Mouse (Mus musculus): ENCODE results near the gene Sh3glb2. TPM values are rescaled to one million over a fixed set of nuclear protein-coding genes. Genes with fewer than 3 reads are reported as not detected.

Gene Sh3glb2
- polyA plus RNA-seq, 1 experiment, result 108 TPM

DNA sequence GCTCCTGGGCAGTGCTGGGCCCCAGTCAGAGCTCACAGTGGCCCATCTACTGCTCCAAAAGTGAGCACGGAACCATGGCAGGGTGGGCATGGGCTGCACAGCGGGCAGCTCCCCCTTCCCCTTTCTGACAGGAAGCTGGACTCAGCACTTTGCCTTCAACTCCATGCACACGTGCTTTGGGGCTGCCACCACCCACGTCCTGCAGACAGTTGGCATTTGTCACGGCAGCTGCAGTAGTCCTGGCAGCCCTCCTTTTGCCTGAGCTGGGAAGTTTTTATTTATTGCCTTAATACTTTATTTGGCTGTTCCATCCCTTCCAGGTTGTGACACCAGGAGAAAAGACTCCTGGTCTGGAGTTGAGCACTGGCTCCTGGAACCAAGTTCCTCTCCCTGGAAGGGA is 25.7 kb upstream of the Sh3glb2 start:
- 70% methylated on average over 5 of the region's 5 CpGs for WGBS
- no peak for DNase-seq (ENCODE audit: low read depth, low spot score)

DNA sequence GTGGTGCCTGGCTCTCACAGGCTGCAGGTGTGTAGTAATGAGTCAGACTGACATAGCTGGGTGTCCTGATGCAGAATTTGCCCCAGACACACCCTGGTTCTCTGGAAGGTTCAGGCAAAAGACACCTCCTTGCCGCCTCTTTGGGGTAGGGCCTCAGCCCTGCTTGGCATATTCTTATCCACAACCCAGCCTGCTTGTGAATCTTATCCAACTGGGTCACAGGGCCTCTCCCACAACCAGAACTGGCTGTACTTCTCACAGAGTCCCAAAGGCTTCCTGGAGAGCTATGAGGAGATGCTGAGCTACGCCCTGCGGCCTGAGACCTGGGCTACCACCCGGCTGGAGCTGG is 22.2 kb upstream of the Sh3glb2 start:
- WGBS, result 39% methylated on average over 4 of the region's 4 CpGs

DNA sequence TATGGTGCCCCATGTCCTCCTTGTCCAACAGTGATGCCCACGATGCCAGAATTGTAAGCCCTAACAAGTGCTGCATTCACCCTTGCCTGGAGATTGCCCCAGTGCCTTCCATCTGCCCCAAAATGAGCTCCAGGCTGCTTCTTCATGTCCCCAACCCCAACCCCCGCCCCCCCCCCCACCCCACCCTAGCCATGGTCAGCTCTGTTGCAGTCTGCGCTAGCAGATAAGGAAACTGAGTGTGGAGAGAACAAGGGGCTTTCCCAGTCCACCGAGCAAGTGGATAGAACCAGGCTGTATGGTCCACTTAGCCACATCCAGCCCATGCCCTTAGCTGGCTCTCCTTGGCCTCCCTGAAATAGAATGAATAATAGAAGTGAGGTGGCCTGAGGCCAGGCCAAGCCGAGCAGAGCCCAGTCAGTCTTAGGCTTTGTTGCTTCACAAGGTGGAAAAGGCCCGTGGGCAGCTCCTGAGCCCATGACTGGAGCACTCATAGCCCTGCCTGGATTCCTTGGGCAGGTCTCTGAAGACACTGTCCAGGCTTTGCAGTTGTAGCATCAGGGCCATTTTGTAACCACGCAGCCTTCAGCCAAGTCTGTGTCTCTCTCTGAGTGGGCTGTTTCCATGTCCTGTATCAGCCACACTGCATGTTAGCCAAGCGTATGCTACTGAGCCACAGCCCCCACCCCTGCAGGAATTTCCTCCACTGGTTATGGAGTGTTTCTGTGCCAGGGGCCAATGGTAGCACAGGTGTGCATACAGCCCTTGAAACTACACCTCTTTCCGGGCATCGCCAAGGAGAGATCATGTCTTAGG is 21.6 kb upstream of the Sh3glb2 start:
- no peak for DNase-seq (ENCODE audit: low read depth, low spot score)
- 68% methylated on average over 10 of the region's 10 CpGs for WGBS

More for the DNA sequence above, 22.2 kb upstream of the Sh3glb2 start:
- DNase-seq (ENCODE audit: low read depth, low spot score), result no peak

GRCm38 (mm10) chr2:30379307-30379706 is 20.2 kb upstream of the Sh3glb2 start:
- DNase-seq (ENCODE audit: low read depth, low spot score), result no peak
- whole genome bisulfite sequencing, result 80% methylated on average over 7 of the region's 7 CpGs

DNA sequence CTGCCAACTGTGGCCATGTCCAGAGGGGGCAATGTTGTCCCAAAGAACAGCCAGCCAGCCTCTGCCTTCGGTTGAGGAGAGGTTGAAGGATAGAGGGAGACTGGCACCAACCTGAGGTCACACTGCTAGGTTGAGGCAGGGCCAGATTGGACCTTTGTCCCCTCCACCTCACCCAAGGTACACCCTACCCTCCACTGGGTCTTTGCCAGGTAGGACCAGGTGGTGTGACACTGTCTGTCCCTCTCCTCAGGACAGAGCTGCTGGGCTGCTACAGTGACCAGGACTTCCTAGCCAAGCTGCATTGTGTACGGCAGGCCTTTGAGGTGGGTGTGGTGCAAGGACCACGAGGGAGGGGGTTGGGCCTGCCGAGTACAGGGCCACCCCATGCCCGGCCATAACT is 18.6 kb upstream of the Sh3glb2 start:
- no peak for DNase-seq (ENCODE audit: low read depth, low spot score)
- WGBS, result 63% methylated on average over 5 of the region's 5 CpGs

GRCm38 (mm10) chr2:30375893-30376292 is 16.8 kb upstream of the Sh3glb2 start:
- DNase-seq (ENCODE audit: low read depth, low spot score), result no peak
- WGBS, result 93% methylated on average over 10 of the region's 10 CpGs

- 95% methylated on average over 5 of the region's 5 CpGs for WGBS
- no peak for DNase-seq (ENCODE audit: low read depth, low spot score)
Observed at GRCm38 (mm10) chr2:30372726-30373125, 13.6 kb upstream of the Sh3glb2 start.

DNA sequence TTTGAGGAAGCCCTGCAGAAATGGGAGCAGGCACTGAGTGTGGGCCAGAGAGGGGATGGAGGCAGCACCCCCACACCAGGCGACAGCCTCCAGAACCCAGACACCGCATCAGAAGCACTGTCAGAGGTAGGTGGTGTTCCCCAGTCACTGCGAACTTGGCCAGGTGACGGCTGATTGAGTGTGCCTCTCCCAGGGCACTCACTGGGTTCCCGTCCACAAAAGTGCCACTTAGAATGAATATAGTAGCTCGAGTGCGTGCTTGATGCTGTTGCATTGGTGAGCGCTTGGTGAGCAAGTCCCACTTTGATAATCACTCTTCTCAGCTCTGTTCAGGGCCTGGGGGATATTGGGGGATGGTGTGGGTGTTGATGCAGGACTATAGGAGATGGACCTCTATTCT is 12.4 kb upstream of the Sh3glb2 start:
- WGBS, result 97% methylated on average over 8 of the region's 8 CpGs
- DNase-seq (ENCODE audit: low read depth, low spot score), result no peak

DNA sequence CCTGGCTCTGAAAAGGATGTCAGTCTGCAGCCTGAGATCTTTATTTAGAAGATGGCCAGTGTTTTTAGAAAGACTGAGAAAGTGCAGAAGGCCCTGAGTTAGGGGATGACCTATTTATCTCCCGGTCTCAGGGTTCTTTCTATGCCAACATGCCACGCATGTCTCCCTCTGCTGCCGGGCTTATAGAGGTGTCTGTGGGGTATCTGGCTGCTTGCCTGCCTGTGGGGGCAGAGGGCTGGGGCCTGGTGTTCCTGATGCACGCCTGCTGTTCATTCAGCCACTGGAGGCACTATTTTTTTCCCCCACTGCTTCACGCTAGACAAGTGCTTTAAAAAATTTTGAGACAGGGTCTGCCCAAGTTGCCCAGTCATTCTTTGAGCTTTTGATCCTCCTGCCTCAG is 7.1 kb upstream of the Sh3glb2 start:
- 59% methylated on average over 5 of the region's 5 CpGs for WGBS
- no peak for DNase-seq (ENCODE audit: low read depth, low spot score)

GRCm38 (mm10) chr2:30365281-30366069 is 6.3 kb upstream of the Sh3glb2 start:
- DNase-seq (ENCODE audit: low read depth, low spot score), result no peak
- WGBS, result 82% methylated on average over 2 of the region's 2 CpGs

- under 1% methylated on average over 54 of the region's 54 CpGs for WGBS
- DNase-seq (ENCODE audit: low read depth, low spot score), result peak; percentile 98
Observed at GRCm38 (mm10) chr2:30363773-30364650, 4.9 kb upstream of the Sh3glb2 start, which contains the start of gene Miga2. Miga2 (plus strand) TSS chr2:30364233.

DNA sequence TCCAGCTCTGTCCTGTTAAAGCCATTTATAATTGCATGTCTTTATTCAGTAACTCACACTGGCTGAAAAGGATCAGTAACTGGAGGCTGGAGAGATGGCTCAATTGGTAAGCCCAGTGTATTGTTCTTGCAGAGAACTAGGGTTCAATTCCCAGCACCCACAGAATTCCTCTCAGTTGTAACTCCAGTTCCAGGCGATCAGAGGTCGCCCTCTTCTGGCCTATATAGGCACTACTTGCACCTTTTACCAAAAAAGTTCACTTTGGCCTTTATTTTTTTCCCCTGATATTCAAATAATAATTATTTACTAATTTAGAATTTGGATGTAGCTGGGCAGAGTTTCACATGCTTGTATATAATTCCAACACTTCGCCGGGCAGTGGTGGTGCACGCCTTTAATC is 3.7 kb upstream of the Sh3glb2 start:
- whole genome bisulfite sequencing, result 79% methylated on average over 5 of the region's 5 CpGs
- no peak for DNase-seq (ENCODE audit: low read depth, low spot score)

- WGBS, result 32% methylated on average over 10 of the region's 10 CpGs
- peak; percentile 62 for DNase-seq (ENCODE audit: low read depth, low spot score)
Observed at GRCm38 (mm10) chr2:30360626-30361025, 1.5 kb upstream of the Sh3glb2 start.

DNA sequence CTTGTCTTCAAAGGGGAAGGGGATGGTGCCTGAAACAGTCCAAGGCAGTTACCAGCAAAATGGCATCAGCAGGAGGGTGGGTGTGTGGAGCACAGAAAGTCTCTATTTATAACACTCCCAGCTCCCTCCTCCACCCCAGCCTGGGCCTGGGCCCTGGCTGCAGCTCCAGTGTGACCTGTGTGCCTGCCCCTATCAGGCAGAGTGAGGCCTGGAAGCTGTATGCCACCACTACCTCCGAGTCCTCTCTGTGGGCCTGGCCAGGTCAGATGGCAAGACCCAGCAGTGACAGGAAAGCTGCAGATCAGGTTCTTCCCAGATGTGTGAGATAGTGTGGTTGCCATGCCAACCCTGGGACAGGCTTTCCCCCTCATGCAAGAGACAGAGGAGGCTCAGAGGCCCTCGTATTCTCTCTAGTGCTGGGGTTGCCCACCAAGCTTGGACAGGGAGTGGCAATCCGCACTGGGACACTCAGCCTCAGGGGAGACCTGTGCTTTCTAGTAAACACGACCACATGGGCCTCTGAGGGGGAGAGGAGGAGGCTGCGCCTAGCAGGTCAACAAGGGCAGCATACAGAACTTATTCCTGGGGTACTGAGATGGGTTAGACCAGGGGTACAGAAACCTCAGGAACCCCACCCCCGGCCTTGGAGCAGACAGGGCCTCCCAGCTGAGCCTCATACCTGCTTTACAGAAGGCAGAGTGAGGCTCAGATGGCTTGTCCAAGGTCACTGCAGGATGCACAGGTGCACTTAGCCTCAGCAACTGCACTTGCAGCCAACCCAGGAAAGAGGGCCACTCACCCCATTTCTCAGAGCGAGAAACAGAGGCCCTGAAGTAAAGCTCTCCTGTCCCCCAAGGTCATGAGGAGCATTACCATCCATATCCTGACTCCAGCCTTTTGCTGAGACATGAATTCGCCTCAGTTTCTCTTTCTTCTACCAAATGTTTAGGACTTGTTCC is 1.3 kb downstream of the Sh3glb2 start:
- 56% methylated on average over 8 of the region's 8 CpGs for WGBS
- no peak for DNase-seq (ENCODE audit: low read depth, low spot score)

DNA sequence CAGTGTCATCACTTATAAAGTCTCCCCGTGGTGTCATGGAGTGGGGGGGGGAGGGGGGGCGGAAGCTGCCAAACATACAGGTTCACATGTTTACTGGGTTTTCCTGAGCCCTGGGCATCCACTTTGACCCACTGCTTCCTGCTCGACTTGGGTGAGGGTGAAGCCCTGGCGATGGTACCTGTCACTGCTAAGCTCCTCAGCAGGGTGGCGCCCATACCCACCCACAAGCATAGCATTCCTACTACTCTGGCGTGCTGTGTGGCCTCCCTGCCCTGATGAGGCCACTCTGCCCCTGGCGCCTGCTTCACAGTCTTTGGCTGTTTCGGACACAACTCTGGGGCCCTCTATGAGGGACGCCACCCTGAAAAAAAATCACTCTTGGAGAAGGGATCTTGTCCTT is 2.2 kb downstream of the Sh3glb2 start:
- WGBS, result 60% methylated on average over 9 of the region's 9 CpGs
- no peak for DNase-seq (ENCODE audit: low read depth, low spot score)

DNA sequence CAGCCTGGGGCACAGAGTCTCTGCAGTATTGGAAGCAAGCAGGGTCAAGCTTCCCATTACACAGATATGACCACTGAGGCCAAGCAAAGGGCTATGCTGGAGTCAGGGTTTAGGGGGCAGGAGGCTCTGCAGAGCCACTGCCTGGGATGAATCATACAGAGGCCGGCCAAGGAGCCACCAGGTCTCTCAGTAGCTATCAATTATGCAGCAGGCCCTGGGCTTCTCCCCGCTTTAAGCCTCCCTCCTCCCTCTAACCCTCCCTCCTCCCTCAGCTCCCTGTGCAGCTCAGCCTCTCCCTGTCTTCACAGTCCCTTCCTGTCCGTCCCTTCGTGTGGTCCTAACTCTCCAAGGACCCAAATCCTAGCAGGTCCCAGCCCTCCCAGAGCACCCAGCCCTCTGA is 2.9 kb downstream of the Sh3glb2 start:
- WGBS, result 57% methylated on average over 4 of the region's 4 CpGs
- DNase-seq (ENCODE audit: low read depth, low spot score), result no peak

DNA sequence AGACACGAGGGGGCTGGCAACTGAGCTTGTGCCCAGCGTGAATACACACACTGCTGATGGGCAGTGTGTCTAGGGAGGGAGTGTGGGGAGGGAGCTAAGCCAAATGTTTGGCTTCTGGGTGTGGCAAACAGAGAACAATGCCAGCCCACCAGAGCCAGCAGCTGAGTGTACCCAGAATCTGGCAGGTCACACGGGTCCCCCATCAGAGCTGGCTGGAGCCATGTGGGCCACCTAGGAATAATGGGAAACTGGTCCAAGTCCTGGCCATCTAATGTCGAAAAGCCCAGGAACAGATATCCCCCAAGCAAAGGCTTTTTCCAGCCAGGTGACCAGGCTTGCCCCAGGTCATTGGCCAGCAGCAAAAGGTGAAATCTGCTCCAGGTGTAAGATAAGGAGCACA is 3.3 kb downstream of the Sh3glb2 start:
- DNase-seq (ENCODE audit: low read depth, low spot score), result no peak
- 18% methylated on average over 4 of the region's 4 CpGs for WGBS

DNA sequence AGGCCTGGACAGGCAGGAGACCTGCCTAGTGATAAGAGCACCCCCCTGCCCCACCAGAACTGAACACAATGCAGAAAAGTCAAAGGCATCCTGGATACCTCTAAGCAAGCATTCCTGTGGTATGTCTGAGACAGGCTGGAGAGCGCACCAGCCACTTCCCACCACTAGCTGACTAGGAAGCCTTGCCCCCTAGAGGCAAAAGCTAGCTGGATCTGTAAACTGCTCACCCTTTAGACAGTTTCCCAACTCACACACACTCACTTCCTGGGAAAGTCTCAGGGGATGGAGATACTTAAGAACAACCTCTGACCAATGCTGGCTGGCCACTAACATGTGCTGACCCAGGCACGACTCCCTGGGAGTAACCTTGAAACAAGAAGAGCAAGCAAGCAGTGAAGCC is 8.0 kb downstream of the Sh3glb2 start:
- 77% methylated on average over 2 of the region's 2 CpGs for WGBS
- no peak for DNase-seq (ENCODE audit: low read depth, low spot score)

GRCm38 (mm10) chr2:30349196-30349595 is 9.9 kb downstream of the Sh3glb2 start:
- DNase-seq (ENCODE audit: low read depth, low spot score), result no peak
- WGBS, result 93% methylated on average over 6 of the region's 6 CpGs

Data from large intestine, adult 2 months (tissue).